Mouse (Mus musculus) embryonic fibroblast, embryonic 13.5 days (primary cell): ENCODE measurements around the gene Slc16a6.

Experiments used
- CTCF ChIP-seq: IDR thresholded peaks from 2 replicates; pipeline ENCODE4 v1.5.1; 2011; ENCODE audit warnings: mild to moderate bottlenecking, control low read depth, low read length, moderate library complexity, borderline replicate concordance; ENCODE audit not compliant: insufficient read depth
- POLR2A ChIP-seq: IDR thresholded peaks from 2 replicates; pipeline ENCODE4 v1.6.1; 2011; ENCODE audit warnings: low read depth, mild to moderate bottlenecking, control low read depth, low read length, moderate library complexity

GRCm38 (mm10) chr11:109517330-109517729, 43.9 kb upstream of the Slc16a6 start:
- TF ChIP-seq CTCF (no peak), POLR2A (no peak)
